Mouse (Mus musculus): ENCODE data around the gene Sec24a. TPM values are rescaled to one million over a fixed set of nuclear protein-coding genes. Genes with fewer than 3 reads are reported as not detected.

Gene Sec24a
- polyA plus RNA-seq (2014; fragmentation: Nextera tagmentation; extraction: Ambion mirVana): 15.0 and 16.9 TPM in 2 replicates

DNA sequence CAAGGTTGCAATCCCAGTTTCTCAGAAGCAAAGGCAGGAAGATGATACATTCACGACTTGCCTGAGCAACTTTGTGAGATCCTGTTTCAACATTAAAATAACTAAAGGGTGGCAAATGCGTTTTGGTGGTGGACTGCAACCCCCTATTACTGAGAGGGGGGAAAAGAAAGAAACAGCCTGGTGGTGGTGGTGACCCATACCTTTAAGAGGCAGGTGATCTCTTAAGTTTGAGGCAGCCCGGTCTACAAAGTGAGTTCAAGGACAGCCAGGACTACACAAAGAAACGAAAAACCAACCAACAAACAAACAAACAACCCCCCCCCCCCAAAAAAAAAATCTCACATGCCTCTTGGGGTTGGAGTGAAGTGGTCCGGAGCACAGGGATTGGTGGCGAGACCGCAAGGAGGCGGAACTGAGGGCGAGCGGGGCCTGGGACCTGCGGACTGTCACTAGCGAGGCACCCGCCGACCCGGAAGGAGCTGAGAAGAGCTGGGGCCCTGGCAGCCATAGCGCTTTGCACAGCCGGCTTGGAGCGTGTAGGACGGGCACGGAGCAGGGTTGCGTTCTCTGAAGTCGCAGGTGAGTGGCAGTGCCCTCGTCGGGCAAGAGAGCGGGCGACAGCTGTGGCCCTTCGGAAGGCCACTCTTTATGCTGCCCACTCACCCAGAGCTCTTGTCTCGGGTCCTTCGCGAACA, at the start of gene Sec24a, which contains the start of gene Sar1b:
Gene Sec24a, minus strand, starts transcription at position 422 of the 695 bp plus-strand sequence.
Gene Sar1b, plus strand, starts transcription at position 475 of the 695 bp plus-strand sequence.
- Histone ChIP-seq H3K9ac (replicated peaks; ENCODE audit: low read length) (peak within 1 kb of the TSS; percentile 81), H3K4me3 (replicated peaks; ENCODE audit: low read depth, low read length) (peak within 1 kb of the TSS; percentile 74), H3K27ac (replicated peaks; ENCODE audit: low read depth, low read length) (no peak within 1 kb of the TSS), H3K27me3 (ENCODE audit: control insufficient read depth, insufficient read depth, low read length) (no peaks in the 10 kb centered on the region), H3K4me2 (ENCODE audit: low read length) (peak within 1 kb of the TSS; percentile 63), H3K36me3 (ENCODE audit: control insufficient read depth, insufficient read depth, low read length) (no peaks in the 10 kb centered on the region), H3K9me3 (ENCODE audit: control insufficient read depth, low read length) (no peaks in the 10 kb centered on the region), H3K4me1 (ENCODE audit: control insufficient read depth, insufficient read depth, low read length) (peaks cover 16% of the 10 kb centered on the region)
- WGBS: 1% methylated on average over 30 of the region's 30 CpGs
- DNase-seq (peak; percentile 88), ATAC-seq (ENCODE audit: low FRiP score, low TSS enrichment) (peak; percentile 82)

GRCm38 (mm10) chr11:51812022-51812546, 48.6 kb upstream of the Sec24a start:
- no peak overlapping the region for H3K9ac ChIP-seq (replicated peaks; ENCODE audit: low read length)
- H3K27me3 ChIP-seq (ENCODE audit: control insufficient read depth, insufficient read depth, low read length): no peaks in the 10 kb centered on the region
- H3K27ac ChIP-seq (replicated peaks; ENCODE audit: low read depth, low read length): no peak overlapping the region
- H3K4me2 ChIP-seq (ENCODE audit: low read length): no peak overlapping the region
- no peaks in the 10 kb centered on the region for H3K36me3 ChIP-seq (ENCODE audit: control insufficient read depth, insufficient read depth, low read length)
- WGBS: 90% methylated on average over 8 of the region's 8 CpGs
- H3K4me3 ChIP-seq (replicated peaks; ENCODE audit: low read depth, low read length): no peak overlapping the region
- no peaks in the 10 kb centered on the region for H3K4me1 ChIP-seq (ENCODE audit: control insufficient read depth, insufficient read depth, low read length)
- ATAC-seq (ENCODE audit: low FRiP score, low TSS enrichment) (no peak), DNase-seq (no peak)
- no peaks in the 10 kb centered on the region for H3K9me3 ChIP-seq (ENCODE audit: control insufficient read depth, low read length)

DNA sequence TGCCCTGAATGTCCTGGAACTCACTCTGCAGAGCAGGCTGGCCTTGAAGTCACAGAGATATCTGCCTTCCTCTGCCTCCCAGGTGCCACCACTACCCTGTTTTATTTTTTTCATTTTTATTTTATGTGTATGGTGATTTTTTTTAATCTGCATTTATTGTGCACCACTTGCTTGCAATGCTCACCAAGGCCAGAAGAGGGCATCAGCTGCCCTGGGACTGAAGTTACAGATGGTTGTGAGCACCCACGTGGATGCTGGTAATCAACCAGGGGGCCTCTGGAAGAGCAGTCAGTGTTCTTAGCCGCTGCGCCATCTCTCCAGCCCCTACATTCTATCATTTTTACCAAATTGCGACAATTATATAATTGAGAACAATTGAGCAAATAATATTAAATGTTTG, 47.8 kb upstream of the Sec24a start:
- DNase-seq (no peak), ATAC-seq (ENCODE audit: low FRiP score, low TSS enrichment) (no peak)
- WGBS: 84% methylated on average over 4 of the region's 4 CpGs
- Histone ChIP-seq H3K4me3 (replicated peaks; ENCODE audit: low read depth, low read length) (no peak overlapping the region), H3K4me1 (ENCODE audit: control insufficient read depth, insufficient read depth, low read length) (no peaks in the 10 kb centered on the region), H3K9ac (replicated peaks; ENCODE audit: low read length) (no peak overlapping the region), H3K27me3 (ENCODE audit: control insufficient read depth, insufficient read depth, low read length) (no peaks in the 10 kb centered on the region), H3K36me3 (ENCODE audit: control insufficient read depth, insufficient read depth, low read length) (no peaks in the 10 kb centered on the region), H3K9me3 (ENCODE audit: control insufficient read depth, low read length) (no peaks in the 10 kb centered on the region), H3K27ac (replicated peaks; ENCODE audit: low read depth, low read length) (no peak overlapping the region), H3K4me2 (ENCODE audit: low read length) (no peak overlapping the region)

- WGBS: 61% methylated on average over 6 of the region's 6 CpGs
- no peak overlapping the region for H3K4me3 ChIP-seq (replicated peaks; ENCODE audit: low read depth, low read length)
- ATAC-seq (ENCODE audit: low FRiP score, low TSS enrichment) (no peak), DNase-seq (peak; percentile 71)
- no peak overlapping the region for H3K4me2 ChIP-seq (ENCODE audit: low read length)
- H3K27ac ChIP-seq (replicated peaks; ENCODE audit: low read depth, low read length): no peak overlapping the region
- no peak overlapping the region for H3K9ac ChIP-seq (replicated peaks; ENCODE audit: low read length)
- no peaks in the 10 kb centered on the region for H3K9me3 ChIP-seq (ENCODE audit: control insufficient read depth, low read length)
- H3K27me3 ChIP-seq (ENCODE audit: control insufficient read depth, insufficient read depth, low read length): no peaks in the 10 kb centered on the region
- H3K36me3 ChIP-seq (ENCODE audit: control insufficient read depth, insufficient read depth, low read length): no peaks in the 10 kb centered on the region
- peaks cover 5% of the 10 kb centered on the region for H3K4me1 ChIP-seq (ENCODE audit: control insufficient read depth, insufficient read depth, low read length)
These were observed 46.3 kb upstream of the Sec24a start for GRCm38 (mm10) chr11:51809632-51810224.

GRCm38 (mm10) chr11:51807108-51807879, 43.9 kb upstream of the Sec24a start:
- WGBS: 64% methylated on average over 13 of the region's 13 CpGs
- Histone ChIP-seq H3K4me2 (ENCODE audit: low read length) (no peak overlapping the region), H3K27ac (replicated peaks; ENCODE audit: low read depth, low read length) (no peak overlapping the region), H3K9me3 (ENCODE audit: control insufficient read depth, low read length) (no peaks in the 10 kb centered on the region), H3K4me1 (ENCODE audit: control insufficient read depth, insufficient read depth, low read length) (peaks cover 5% of the 10 kb centered on the region), H3K36me3 (ENCODE audit: control insufficient read depth, insufficient read depth, low read length) (no peaks in the 10 kb centered on the region), H3K9ac (replicated peaks; ENCODE audit: low read length) (no peak overlapping the region), H3K4me3 (replicated peaks; ENCODE audit: low read depth, low read length) (no peak overlapping the region), H3K27me3 (ENCODE audit: control insufficient read depth, insufficient read depth, low read length) (no peaks in the 10 kb centered on the region)
- DNase-seq: no peak
- ATAC-seq (ENCODE audit: low FRiP score, low TSS enrichment): no peak

DNA sequence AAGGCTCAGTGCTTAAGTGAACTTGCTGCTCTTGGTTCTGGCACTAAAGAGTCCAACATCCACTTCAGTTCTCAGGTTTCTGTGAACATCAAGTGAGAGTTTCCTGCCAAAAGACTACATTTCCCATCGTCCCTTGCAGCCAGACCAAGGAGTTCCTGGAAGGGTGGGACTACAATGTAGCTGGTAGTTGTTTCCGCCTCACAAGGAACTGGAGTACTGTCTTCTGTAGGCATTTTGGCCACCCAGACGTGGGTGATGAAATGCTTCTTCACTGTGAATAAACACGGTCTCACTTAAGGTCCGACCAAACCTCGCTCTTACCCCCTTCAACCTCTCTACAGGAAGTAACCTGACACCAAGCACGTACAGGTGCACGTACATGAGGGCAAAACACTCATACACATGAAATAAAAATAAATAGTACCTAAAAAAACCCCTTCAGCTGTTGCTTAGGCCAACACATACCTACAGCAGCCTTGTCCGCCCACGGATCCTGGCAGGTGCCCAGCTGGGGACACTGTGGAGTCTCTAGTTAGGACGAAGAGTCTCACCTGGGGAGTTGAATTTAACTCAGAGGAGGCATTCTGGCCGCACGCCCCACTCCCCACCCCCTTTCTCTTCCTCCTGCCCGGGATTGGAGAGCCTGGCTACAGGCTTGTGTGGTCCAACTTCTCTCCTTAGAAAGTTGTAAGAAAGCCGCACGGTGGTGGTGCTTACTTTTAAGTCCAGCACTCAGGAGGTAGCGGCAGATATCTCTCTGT, 42.0 kb upstream of the Sec24a start:
- Histone ChIP-seq H3K36me3 (ENCODE audit: control insufficient read depth, insufficient read depth, low read length) (no peaks in the 10 kb centered on the region), H3K9me3 (ENCODE audit: control insufficient read depth, low read length) (no peaks in the 10 kb centered on the region), H3K27me3 (ENCODE audit: control insufficient read depth, insufficient read depth, low read length) (no peaks in the 10 kb centered on the region), H3K4me3 (replicated peaks; ENCODE audit: low read depth, low read length) (peak overlapping the region; percentile 52), H3K4me1 (ENCODE audit: control insufficient read depth, insufficient read depth, low read length) (peaks cover 5% of the 10 kb centered on the region), H3K9ac (replicated peaks; ENCODE audit: low read length) (peak overlapping the region; percentile 64), H3K4me2 (ENCODE audit: low read length) (peak overlapping the region; percentile 75), H3K27ac (replicated peaks; ENCODE audit: low read depth, low read length) (peak overlapping the region; percentile 64; the same call in 1 of the 2 replicates)
- WGBS: 22% methylated on average over 17 of the region's 17 CpGs
- ATAC-seq (ENCODE audit: low FRiP score, low TSS enrichment) (peak; percentile 75; the same call in 1 of the 2 replicates), DNase-seq (peak; percentile 89)

DNA sequence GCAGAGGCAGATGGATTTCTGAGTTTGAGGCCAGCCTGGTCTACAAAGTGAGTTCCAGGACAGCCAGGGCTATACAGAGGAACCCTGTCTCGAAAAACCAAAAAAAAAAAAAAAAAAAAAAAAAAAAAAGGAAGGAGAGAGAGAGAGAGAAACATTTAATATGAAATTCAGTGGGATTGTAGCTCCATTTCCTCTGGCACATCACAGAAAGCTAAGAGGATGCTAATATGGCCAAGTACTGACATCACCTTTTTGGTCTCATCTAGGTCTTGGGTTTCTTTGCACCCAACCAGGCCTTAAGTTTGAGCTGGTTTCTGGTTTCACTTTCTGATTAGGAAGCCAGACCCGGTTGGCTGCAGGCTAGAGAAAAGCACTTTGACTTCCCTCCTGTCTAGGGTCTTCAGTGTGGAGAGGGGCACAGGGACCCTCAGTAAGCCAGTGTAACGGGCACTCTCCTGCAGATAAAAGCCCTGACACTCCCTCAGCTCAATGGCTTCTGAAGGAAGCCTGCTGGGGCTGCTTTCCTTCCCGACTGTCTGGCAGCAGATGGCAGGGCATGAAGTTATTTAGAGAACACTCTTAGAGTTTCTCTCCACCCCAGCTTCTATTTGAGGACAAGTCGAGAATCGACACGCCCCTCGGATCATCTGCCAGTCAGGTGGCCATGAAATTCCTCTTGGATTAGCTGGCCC, 37.3 kb upstream of the Sec24a start:
- ATAC-seq (ENCODE audit: low FRiP score, low TSS enrichment) (no peak), DNase-seq (no peak)
- WGBS: 41% methylated on average over 7 of the region's 8 CpGs
- H3K27ac ChIP-seq (replicated peaks; ENCODE audit: low read depth, low read length): no peak overlapping the region
- H3K4me1 ChIP-seq (ENCODE audit: control insufficient read depth, insufficient read depth, low read length): peaks cover 4% of the 10 kb centered on the region
- no peaks in the 10 kb centered on the region for H3K9me3 ChIP-seq (ENCODE audit: control insufficient read depth, low read length)
- H3K36me3 ChIP-seq (ENCODE audit: control insufficient read depth, insufficient read depth, low read length): no peaks in the 10 kb centered on the region
- no peak overlapping the region for H3K4me2 ChIP-seq (ENCODE audit: low read length)
- no peaks in the 10 kb centered on the region for H3K27me3 ChIP-seq (ENCODE audit: control insufficient read depth, insufficient read depth, low read length)
- no peak overlapping the region for H3K4me3 ChIP-seq (replicated peaks; ENCODE audit: low read depth, low read length)
- H3K9ac ChIP-seq (replicated peaks; ENCODE audit: low read length): no peak overlapping the region

DNA sequence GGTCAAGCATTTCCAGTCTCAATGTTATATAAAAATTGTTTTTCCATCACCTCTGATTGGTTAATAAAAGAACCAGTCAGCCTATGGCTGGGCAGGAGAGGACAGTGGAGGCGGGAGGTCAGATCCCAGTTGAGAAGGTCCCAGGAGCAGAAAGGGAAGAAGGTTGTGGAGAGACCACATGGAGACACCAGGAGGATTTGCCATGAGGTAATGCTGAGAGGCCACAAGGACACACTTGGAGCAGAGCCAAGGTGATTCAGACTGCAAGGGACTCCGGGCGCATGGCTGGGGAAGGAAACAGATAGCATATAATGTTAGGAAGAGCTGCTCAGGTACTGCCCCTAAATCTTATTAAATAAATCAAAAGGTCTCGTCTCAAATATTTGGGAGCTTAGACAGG, 32.8 kb upstream of the Sec24a start:
- Histone ChIP-seq H3K36me3 (ENCODE audit: control insufficient read depth, insufficient read depth, low read length) (peaks cover 14% of the 10 kb centered on the region), H3K27me3 (ENCODE audit: control insufficient read depth, insufficient read depth, low read length) (no peaks in the 10 kb centered on the region), H3K9ac (replicated peaks; ENCODE audit: low read length) (no peak overlapping the region), H3K27ac (replicated peaks; ENCODE audit: low read depth, low read length) (no peak overlapping the region), H3K4me2 (ENCODE audit: low read length) (no peak overlapping the region), H3K4me3 (replicated peaks; ENCODE audit: low read depth, low read length) (no peak overlapping the region), H3K9me3 (ENCODE audit: control insufficient read depth, low read length) (no peaks in the 10 kb centered on the region), H3K4me1 (ENCODE audit: control insufficient read depth, insufficient read depth, low read length) (no peaks in the 10 kb centered on the region)
- WGBS: 93% methylated on average over 4 of the region's 4 CpGs
- DNase-seq (no peak), ATAC-seq (ENCODE audit: low FRiP score, low TSS enrichment) (no peak)
